Mouse (Mus musculus): ENCODE data around the gene Pip5k1b. TPM values are rescaled to one million over a fixed set of nuclear protein-coding genes. Genes with fewer than 3 reads are reported as not detected.

Pip5k1b gene
- polyA plus RNA-seq, 1 experiment from 2014 or later, result 6.1 TPM

GRCm38 (mm10) chr19:24312556-24313342 lies 242.9 kb downstream of the Pip5k1b start:
- DNase-seq (ENCODE audit: low spot score), result no peak

GRCm38 (mm10) chr19:24312046-24312445 lies 243.6 kb downstream of the Pip5k1b start:
- DNase-seq (ENCODE audit: low spot score), result no peak

- DNase-seq (ENCODE audit: low spot score), result no peak
Observed at GRCm38 (mm10) chr19:24308305-24308705, 247.4 kb downstream of the Pip5k1b start.

GRCm38 (mm10) chr19:24307271-24308221 lies 248.1 kb downstream of the Pip5k1b start:
- no peak for DNase-seq (ENCODE audit: low spot score)

- no peak for DNase-seq (ENCODE audit: low spot score)
Observed at GRCm38 (mm10) chr19:24306351-24306750, 249.3 kb downstream of the Pip5k1b start.

- no peak for DNase-seq (ENCODE audit: low spot score)
Observed at GRCm38 (mm10) chr19:24302198-24302597, 253.5 kb downstream of the Pip5k1b start.

GRCm38 (mm10) chr19:24301768-24302148 lies 253.9 kb downstream of the Pip5k1b start:
- DNase-seq (ENCODE audit: low spot score), result no peak

GRCm38 (mm10) chr19:24300994-24301767 lies 254.5 kb downstream of the Pip5k1b start:
- DNase-seq (ENCODE audit: low spot score), result peak; percentile 88

- DNase-seq (ENCODE audit: low spot score), result no peak
Observed at GRCm38 (mm10) chr19:24293537-24293936, 262.1 kb downstream of the Pip5k1b start.

GRCm38 (mm10) chr19:24284187-24284586 lies 271.5 kb downstream of the Pip5k1b start:
- DNase-seq (ENCODE audit: low spot score), result peak; percentile 75

GRCm38 (mm10) chr19:24281288-24281980 lies 274.2 kb downstream of the Pip5k1b start:
- no peak for DNase-seq (ENCODE audit: low spot score)

- peak; percentile 86 for DNase-seq (ENCODE audit: low spot score)
Observed at GRCm38 (mm10) chr19:24280601-24281228, 275.0 kb downstream of the Pip5k1b start, which contains the start of gene Fxn. Gene Fxn (minus strand): TSS chr19:24280605.

GRCm38 (mm10) chr19:24279706-24280600 lies 275.7 kb downstream of the Pip5k1b start:
- DNase-seq (ENCODE audit: low spot score), result peak; percentile 89

- no peak for DNase-seq (ENCODE audit: low spot score)
Observed at GRCm38 (mm10) chr19:24278859-24279258, 276.8 kb downstream of the Pip5k1b start.

- DNase-seq (ENCODE audit: low spot score), result no peak
Observed at GRCm38 (mm10) chr19:24274281-24274680, 281.4 kb downstream of the Pip5k1b start.

- peak; percentile 74 for DNase-seq (ENCODE audit: low spot score)
Observed at GRCm38 (mm10) chr19:24271746-24272426, 283.8 kb downstream of the Pip5k1b start.

GRCm38 (mm10) chr19:24271326-24271725 lies 284.3 kb downstream of the Pip5k1b start:
- no peak for DNase-seq (ENCODE audit: low spot score)

- DNase-seq (ENCODE audit: low spot score), result no peak
Observed at GRCm38 (mm10) chr19:24268531-24268930, 287.1 kb downstream of the Pip5k1b start.

Data from thymus, postnatal 0 days (tissue).